Mouse (Mus musculus): Measurements from ENCODE around the gene Fcer1g. TPM values are rescaled to one million over a fixed set of nuclear protein-coding genes. Genes with fewer than 3 reads are reported as not detected.

Gene Fcer1g
- total RNA-seq, 4 experiments from 2014 or later: 21.8 to 34.4 (median 28.3) TPM

DNA sequence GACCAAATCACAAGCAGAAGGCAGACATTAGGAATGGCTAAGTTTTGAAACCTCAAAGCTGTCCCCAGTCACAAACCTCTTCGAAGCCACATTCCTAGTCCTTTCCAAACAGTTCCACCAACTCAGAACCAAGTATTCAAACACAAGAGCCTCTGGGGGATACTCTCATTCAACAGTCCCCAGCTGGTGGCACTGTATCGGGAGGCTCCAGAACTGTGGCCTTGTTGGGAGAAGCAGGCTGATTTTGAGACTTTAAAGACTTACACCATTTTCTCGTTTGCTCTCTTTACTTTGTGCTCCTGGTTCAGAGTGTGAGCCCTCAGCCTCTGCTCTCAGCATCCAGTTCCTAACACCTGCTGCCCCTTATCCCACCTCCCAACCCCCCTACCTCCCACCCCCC, 51.1 kb downstream of the Fcer1g start:
- DNase-seq: no peak

Other genes starting within 250 kb of the Fcer1g start
- gene Fcgr4, start 215.4 kb downstream of the Fcer1g start, total RNA-seq (2022): 1 to 10 TPM; 4.1 to 7.5 (median 6.1) TPM
- 10 to 100 TPM; 11.4 to 29.7 (median 23.1) TPM for gene Fcgr3, start 169.4 kb downstream of the Fcer1g start, total RNA-seq (2022)
- gene Cfap126, start 120.4 kb downstream of the Fcer1g start, total RNA-seq (2022): 1 to 10 TPM; 1.3 to 4.1 (median 3.1) TPM
- 100 to 1,000 TPM; 324 to 440 (median 382) TPM for gene Sdhc, start 83.8 kb downstream of the Fcer1g start, total RNA-seq (2022)
- gene Mpz, start 83.7 kb downstream of the Fcer1g start, total RNA-seq (2022): 1 to 10 TPM in 2 of 4 experiments, under 1 TPM in 2; 0.43 to 1.4 (median 1.2) TPM
- gene Pcp4l1, start 38.1 kb downstream of the Fcer1g start, total RNA-seq (2022): 10 to 100 TPM; 55.7 to 66.0 (median 59.2) TPM
- gene Nr1i3, start 20.4 kb downstream of the Fcer1g start, total RNA-seq (2022): under 1 TPM in 2 of 4 experiments, not detected in 2; 0.13 to 0.15 TPM
- 10 to 100 TPM; 39.1 to 49.2 (median 46.0) TPM for gene Tomm40l, start 11.9 kb downstream of the Fcer1g start, total RNA-seq (2022)
- 1 to 10 TPM; 2.0 to 6.4 (median 4.3) TPM for gene Apoa2, start 9.3 kb downstream of the Fcer1g start, total RNA-seq (2022)
- gene Adamts4, start 16.1 kb upstream of the Fcer1g start, total RNA-seq (2022): under 1 TPM; 0.46 to 0.80 (median 0.60) TPM
- gene Ndufs2, start 17.0 kb upstream of the Fcer1g start, total RNA-seq (2022): 100 to 1,000 TPM; 609 to 713 (median 672) TPM
- 10 to 100 TPM; 28.5 to 44.8 (median 43.0) TPM for gene B4galt3, start 36.0 kb upstream of the Fcer1g start, total RNA-seq (2022)
- 10 to 100 TPM; 39.7 to 86.2 (median 65.6) TPM for gene Ppox, start 46.8 kb upstream of the Fcer1g start, total RNA-seq (2022)
- gene Usp21, start 53.6 kb upstream of the Fcer1g start, total RNA-seq (2022): 10 to 100 TPM; 39.3 to 64.7 (median 52.0) TPM
- gene Ufc1, start 60.7 kb upstream of the Fcer1g start, total RNA-seq (2022): 100 to 1,000 TPM; 179 to 200 (median 194) TPM
- gene Dedd, start 94.8 kb upstream of the Fcer1g start, total RNA-seq (2022): 10 to 100 TPM; 31.0 to 45.9 (median 36.7) TPM
- 100 to 1,000 TPM in 1 of 4 experiments, 10 to 100 TPM in 3; 81.4 to 103 (median 89.6) TPM for gene Nit1, start 111.3 kb upstream of the Fcer1g start, total RNA-seq (2022)
- 100 to 1,000 TPM in 2 of 4 experiments, 10 to 100 TPM in 2; 76.7 to 184 (median 115) TPM for gene Pfdn2, start 111.3 kb upstream of the Fcer1g start, total RNA-seq (2022)
- gene Klhdc9, start 126.4 kb upstream of the Fcer1g start, total RNA-seq (2022): 10 to 100 TPM in 1 of 4 experiments, 1 to 10 TPM in 3; 1.7 to 13.1 (median 6.2) TPM
- under 1 TPM; 0.10 to 0.54 (median 0.31) TPM for gene Nectin4, start 135.7 kb upstream of the Fcer1g start, total RNA-seq (2022)
- gene Arhgap30, start 154.6 kb upstream of the Fcer1g start, total RNA-seq (2022): 1 to 10 TPM; 3.4 to 7.5 (median 5.5) TPM
- 10 to 100 TPM; 61.4 to 94.4 (median 75.4) TPM for gene Usf1, start 176.9 kb upstream of the Fcer1g start, total RNA-seq (2022)
- gene Tstd1, start 184.5 kb upstream of the Fcer1g start, total RNA-seq (2022): 1 to 10 TPM; 1.7 to 8.1 (median 5.3) TPM
- gene F11r, start 203.2 kb upstream of the Fcer1g start, total RNA-seq (2022): 10 to 100 TPM; 26.4 to 53.3 (median 39.5) TPM